Mouse (Mus musculus) ovary, postnatal 36 days (tissue): ENCODE data around the gene Adipor2.
"Not testable (repeated sequence)": the region's sequence is repeated elsewhere in the genome, so short reads cannot be mapped to it uniquely, and the experiment has no call there.

ENCODE experiments used
- DNase-seq: peaks from one replicate; pipeline ENCODE4 v3.0.0; 2022; ENCODE audit warnings: low spot score, mixed read lengths

Adipor2 gene

GRCm38 (mm10) chr6:119417354-119417753, at the start of gene Adipor2:
Gene Adipor2 (minus strand): TSS chr6:119417704.
- DNase-seq: peak; percentile 70

GRCm38 (mm10) chr6:119466161-119466560, 48.7 kb upstream of the Adipor2 start:
- DNase-seq: no peak

- no peak for DNase-seq
These were observed 42.9 kb upstream of the Adipor2 start for GRCm38 (mm10) chr6:119460391-119460790.

- DNase-seq: no peak
These were observed 41.5 kb upstream of the Adipor2 start for GRCm38 (mm10) chr6:119459041-119459440.

GRCm38 (mm10) chr6:119458166-119458565, 40.7 kb upstream of the Adipor2 start:
- DNase-seq: peak; percentile 33

- peak; percentile 63 for DNase-seq
These were observed 34.5 kb upstream of the Adipor2 start for GRCm38 (mm10) chr6:119451981-119452499.

GRCm38 (mm10) chr6:119450965-119451943, 33.8 kb upstream of the Adipor2 start:
- DNase-seq: no peak

GRCm38 (mm10) chr6:119449060-119449499, 31.6 kb upstream of the Adipor2 start:
- DNase-seq: peak; percentile 71

GRCm38 (mm10) chr6:119448321-119449059, 31.0 kb upstream of the Adipor2 start:
- peak; percentile 35 for DNase-seq

GRCm38 (mm10) chr6:119445671-119446607, 28.4 kb upstream of the Adipor2 start:
- no peak for DNase-seq

- peak; percentile 74 for DNase-seq
These were observed 26.5 kb upstream of the Adipor2 start for GRCm38 (mm10) chr6:119443742-119444645.

- not testable (repeated sequence) for DNase-seq
These were observed 25.2 kb upstream of the Adipor2 start for GRCm38 (mm10) chr6:119442729-119443128.

- no peak for DNase-seq
These were observed 20.6 kb upstream of the Adipor2 start for GRCm38 (mm10) chr6:119437894-119438761.

GRCm38 (mm10) chr6:119434394-119434793, 16.9 kb upstream of the Adipor2 start:
- DNase-seq: no peak

- DNase-seq: no peak
These were observed 14.3 kb upstream of the Adipor2 start for GRCm38 (mm10) chr6:119431751-119432324.

- peak; percentile 34 for DNase-seq
These were observed 13.0 kb upstream of the Adipor2 start for GRCm38 (mm10) chr6:119430508-119430907.

- DNase-seq: no peak
These were observed 11.8 kb upstream of the Adipor2 start for GRCm38 (mm10) chr6:119429311-119429710.

GRCm38 (mm10) chr6:119428611-119429010, 11.1 kb upstream of the Adipor2 start:
- no peak for DNase-seq

GRCm38 (mm10) chr6:119421001-119421400, 3.5 kb upstream of the Adipor2 start:
- no peak for DNase-seq
